ENCODE assay signal across 8 mouse cellular contexts in the genomic region with DNA sequence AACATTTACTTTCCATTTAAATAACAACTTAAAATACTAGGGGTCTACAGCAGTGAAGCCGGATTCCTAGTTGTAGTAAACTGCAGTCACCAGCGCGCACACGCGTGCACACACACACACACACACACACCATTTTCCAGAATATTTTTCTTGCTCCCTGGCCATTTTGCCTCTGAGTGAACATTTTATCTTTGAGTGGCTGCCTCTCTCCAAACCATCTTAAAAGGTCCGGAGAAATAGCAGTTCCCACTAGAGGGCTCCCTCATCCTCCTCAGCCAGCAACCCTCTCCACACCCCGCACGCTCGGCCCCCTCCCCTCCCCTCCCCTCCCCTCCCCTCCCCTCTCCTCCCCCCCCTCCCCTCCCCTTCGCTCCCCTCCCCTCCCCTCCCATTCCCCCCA. TPM values are rescaled to one million over a fixed set of nuclear protein-coding genes. Genes with fewer than 3 reads are reported as not detected.
A peak's percentile ranks its signal among the peaks of the same experiment; 100 is the strongest.
DNase-seq lines count a peak whose midpoint lies in the region; ATAC-seq lines count a peak whose summit lies in the region.

No protein-coding gene starts in this region.

- no peak overlapping the region for H3K4me2 ChIP-seq in neural tube, embryonic 11.5 days (ENCODE audit: low read depth)
- H3K4me2 ChIP-seq in heart, embryonic 11.5 days = peak overlapping the region; percentile 34; the same call in 1 of the 2 replicates

- H3K4me1 ChIP-seq in neural tube, embryonic 11.5 days (ENCODE audit: control insufficient read depth, insufficient read depth, low read length) = no peaks in the 10 kb centered on the region
- 0 out of 2 replicates have a peak, but pooled peaks cover 2% of the 10 kb centered on the region for H3K4me1 ChIP-seq in heart, embryonic 11.5 days (ENCODE audit: control insufficient read depth, insufficient read depth, low read length)

- H3K36me3 ChIP-seq in neural tube, embryonic 11.5 days (ENCODE audit: control insufficient read depth, insufficient read depth, low read length) = no peaks in the 10 kb centered on the region
- no peaks in the 10 kb centered on the region for H3K36me3 ChIP-seq in heart, embryonic 11.5 days (ENCODE audit: control insufficient read depth, insufficient read depth, low read length)

- H3K27me3 ChIP-seq in neural tube, embryonic 11.5 days (ENCODE audit: control insufficient read depth, insufficient read depth, low read length) = no peaks in the 10 kb centered on the region
- no peaks in the 10 kb centered on the region for H3K27me3 ChIP-seq in heart, embryonic 11.5 days (ENCODE audit: control insufficient read depth, insufficient read depth, low read length)

- no peak overlapping the region for H3K9ac ChIP-seq in neural tube, embryonic 11.5 days (ENCODE audit: low read length)
- H3K9ac ChIP-seq in heart, embryonic 11.5 days (ENCODE audit: low read depth, low read length) = no peak overlapping the region

- peak; percentile 50 for DNase-seq in neural tube, embryonic 11.5 days (ENCODE audit: low spot score)
- no peak for DNase-seq in neural tube, embryonic 10.5 days (ENCODE audit: extremely low spot score, low spot score)
- DNase-seq in c-Kit-positive CD71-negative TER-119-negative erythroid progenitor cells, embryonic 14.5 days (ENCODE audit: low read depth) = peak; percentile 47
- peak; percentile 66 for DNase-seq in kidney, postnatal 14 days
- DNase-seq in thymus, postnatal 25 days = peak; percentile 28
- no peak for DNase-seq in gastrocnemius, postnatal 10 days

- H3K27ac ChIP-seq in neural tube, embryonic 11.5 days (ENCODE audit: low read depth, low read length) = no peak overlapping the region
- H3K27ac ChIP-seq in heart, embryonic 11.5 days (ENCODE audit: low read depth, low read length) = no peak overlapping the region

- no peak for ATAC-seq in neural tube, embryonic 11.5 days (ENCODE audit: insufficient read depth, low FRiP score, low TSS enrichment)
- ATAC-seq in heart, embryonic 11.5 days (replicated peaks; ENCODE audit: insufficient number of reproducible peaks, low FRiP score, low TSS enrichment) = no peak
- peak; percentile 86 for ATAC-seq in megakaryocyte progenitor cell, adult 5-6 weeks (replicated peaks; ENCODE audit: poor library complexity)

- no peaks in the 10 kb centered on the region for H3K9me3 ChIP-seq in neural tube, embryonic 11.5 days (ENCODE audit: control insufficient read depth, low read length)
- no peaks in the 10 kb centered on the region for H3K9me3 ChIP-seq in heart, embryonic 11.5 days (replicated peaks; ENCODE audit: control insufficient read depth, low read length)

- H3K4me3 ChIP-seq in neural tube, embryonic 11.5 days (ENCODE audit: low read depth, low read length) = no peak overlapping the region
- 0 out of 2 replicates have a peak overlapping the region, but pooled peaks have one; percentile 4 for H3K4me3 ChIP-seq in heart, embryonic 11.5 days (ENCODE audit: low read depth, low read length)

- WGBS in neural tube, embryonic 11.5 days = 20% methylated on average over 8 of the region's 10 CpGs
- 16% methylated on average over 9 of the region's 10 CpGs for WGBS in heart, embryonic 11.5 days (ENCODE audit: insufficient replicate concordance)

RNA-seq across cellular contexts. Expression of a gene that starts 25.7 kb away (rescaled TPM):
- polyA plus RNA-seq in neural tube, embryonic 11.5 days (2014; fragmentation: Nextera tagmentation; extraction: Ambion mirVana) = 993 and 1,049 TPM in 2 replicates
- 1,014 and 1,054 TPM in 2 replicates for polyA plus RNA-seq in heart, embryonic 11.5 days (2014; fragmentation: Nextera tagmentation; extraction: Ambion mirVana)
- total RNA-seq in megakaryocyte progenitor cell, adult 5-6 weeks (2015) = 4,894 and 5,633 TPM in 2 replicates
- 809 and 847 TPM in 2 replicates for total RNA-seq in megakaryocyte progenitor cell, adult 5-6 weeks (2017)
- 1,000 to 10,000 TPM; 3,326 to 3,432 TPM for total RNA-seq in gastrocnemius, postnatal 10 days (2021)

Comparison
In these comparisons a context has a peak if more than half of its experiments do, and no peak if none do; other contexts are left out.
1. DNase-seq: peak in neural tube, embryonic 11.5 days (single experiment), c-Kit-positive CD71-negative TER-119-negative erythroid progenitor cells, embryonic 14.5 days (single experiment), kidney, postnatal 14 days (single experiment) and thymus, postnatal 25 days (single experiment); none in neural tube, embryonic 10.5 days (single experiment) and gastrocnemius, postnatal 10 days (single experiment).